Mouse (Mus musculus) adrenal gland, postnatal 25 days (tissue): ENCODE measurements around the gene Kcnk10. TPM values are rescaled to one million over a fixed set of nuclear protein-coding genes. Genes with fewer than 3 reads are reported as not detected.
"Not testable (repeated sequence)": the region's sequence is repeated elsewhere in the genome, so short reads cannot be mapped to it uniquely, and the experiment has no call there.

ENCODE experiments used
- DNase-seq: peaks from one replicate; pipeline ENCODE4 v3.0.0; 2021; ENCODE audit warnings: mixed read lengths
- long read RNA-seq: library from polyadenylated mRNA; stranded (forward); transcript quantifications from one replicate; pipeline ENCODE4 v2.0.0, GENCODE M21; 2021
- total RNA-seq: library from RNA; stranded (reverse); gene quantifications from 2 replicates; pipeline ENCODE4 v1.2.3, GENCODE M21; 2021

The Kcnk10 gene
- not detected in 2 replicates for total RNA-seq
- long read RNA-seq, result 0 reads

DNA sequence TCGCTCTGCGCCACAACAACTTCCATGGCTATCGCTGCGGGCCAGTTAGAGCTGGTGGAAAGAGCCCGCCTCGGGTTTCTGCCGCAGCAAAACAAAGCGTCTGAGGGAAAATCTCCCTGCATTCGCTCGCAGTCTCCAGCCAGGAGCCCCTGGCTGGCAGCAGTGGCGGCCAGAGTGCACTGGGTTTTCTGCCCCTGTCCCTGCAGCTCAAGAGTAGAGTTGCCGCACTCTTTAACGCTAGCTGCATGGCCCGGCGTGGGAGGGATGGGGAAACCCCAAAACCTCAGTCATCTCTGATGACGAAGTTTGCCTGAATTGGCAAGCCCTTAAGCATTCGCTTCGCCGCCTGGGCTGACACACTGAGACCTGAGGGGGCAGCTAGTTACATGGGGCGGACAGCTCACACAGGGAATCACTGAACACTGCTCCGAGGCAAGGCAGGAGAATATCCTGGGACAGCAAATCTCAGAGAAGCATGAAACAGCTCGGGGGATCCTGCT is at the start of gene Kcnk10:
Gene Kcnk10 (minus strand): TSS at position 450 of the 500 bp plus-strand sequence.
- no peak for DNase-seq

- DNase-seq, result peak; percentile 85
Observed at GRCm38 (mm10) chr12:98627392-98628259, 49.5 kb upstream of the Kcnk10 start, which contains the start of gene Spata7. Spata7 (plus strand) TSS chr12:98628157.

- DNase-seq, result not testable (repeated sequence)
Observed at GRCm38 (mm10) chr12:98623266-98623665, 45.2 kb upstream of the Kcnk10 start.

DNA sequence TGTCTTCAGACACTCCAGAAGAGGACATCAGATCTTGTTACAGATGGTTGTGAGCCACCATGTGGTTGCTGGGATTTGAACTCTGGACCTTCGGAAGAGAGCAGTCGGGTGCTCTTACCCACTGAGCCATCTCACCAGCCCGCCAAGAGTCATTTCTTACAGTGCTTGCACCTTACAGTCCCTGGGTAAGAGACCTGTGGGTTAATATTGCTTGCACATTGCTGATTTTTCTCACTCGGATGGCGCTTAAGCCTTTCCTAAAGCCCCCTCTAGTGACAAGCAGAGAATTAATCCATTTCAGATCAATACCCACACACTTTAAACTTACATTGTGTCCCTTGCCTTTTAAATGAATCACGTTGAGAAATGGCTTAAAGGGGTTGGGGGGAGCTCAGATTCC is 42.8 kb upstream of the Kcnk10 start:
- not testable (repeated sequence) for DNase-seq

- DNase-seq, result no peak
Observed at GRCm38 (mm10) chr12:98619496-98619895, 41.4 kb upstream of the Kcnk10 start.

GRCm38 (mm10) chr12:98615746-98616145 is 37.6 kb upstream of the Kcnk10 start:
- DNase-seq, result no peak

DNA sequence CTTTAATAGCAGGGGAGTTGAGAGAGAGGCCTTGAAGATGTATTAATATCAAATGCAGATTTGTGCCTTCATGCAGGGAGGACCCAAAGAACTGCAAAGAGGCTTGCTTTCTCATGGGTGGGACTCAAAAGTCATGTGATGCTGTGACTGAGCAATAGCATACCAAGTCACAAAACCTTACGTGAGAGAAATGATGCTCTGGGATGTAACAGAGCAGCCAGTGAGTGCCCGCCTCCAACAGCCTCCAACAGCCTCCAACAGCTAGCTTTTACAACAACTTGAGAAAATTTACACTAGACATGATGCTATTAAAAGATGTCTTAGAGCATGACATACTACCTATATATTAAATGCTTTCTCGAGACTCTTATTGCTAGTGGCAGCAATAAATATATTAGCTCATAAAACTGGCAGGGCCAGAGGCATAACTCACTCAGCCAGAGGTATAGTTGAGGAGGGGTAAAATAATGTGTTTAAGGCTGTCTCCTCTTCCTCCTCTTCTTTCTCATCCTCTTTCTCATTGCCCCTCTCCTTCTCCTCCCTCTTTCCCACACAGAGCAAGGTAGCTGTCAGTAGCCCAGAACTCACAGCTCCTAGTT is 36.9 kb upstream of the Kcnk10 start:
- DNase-seq, result no peak

- no peak for DNase-seq
Observed at GRCm38 (mm10) chr12:98610341-98610740, 32.2 kb upstream of the Kcnk10 start.

DNA sequence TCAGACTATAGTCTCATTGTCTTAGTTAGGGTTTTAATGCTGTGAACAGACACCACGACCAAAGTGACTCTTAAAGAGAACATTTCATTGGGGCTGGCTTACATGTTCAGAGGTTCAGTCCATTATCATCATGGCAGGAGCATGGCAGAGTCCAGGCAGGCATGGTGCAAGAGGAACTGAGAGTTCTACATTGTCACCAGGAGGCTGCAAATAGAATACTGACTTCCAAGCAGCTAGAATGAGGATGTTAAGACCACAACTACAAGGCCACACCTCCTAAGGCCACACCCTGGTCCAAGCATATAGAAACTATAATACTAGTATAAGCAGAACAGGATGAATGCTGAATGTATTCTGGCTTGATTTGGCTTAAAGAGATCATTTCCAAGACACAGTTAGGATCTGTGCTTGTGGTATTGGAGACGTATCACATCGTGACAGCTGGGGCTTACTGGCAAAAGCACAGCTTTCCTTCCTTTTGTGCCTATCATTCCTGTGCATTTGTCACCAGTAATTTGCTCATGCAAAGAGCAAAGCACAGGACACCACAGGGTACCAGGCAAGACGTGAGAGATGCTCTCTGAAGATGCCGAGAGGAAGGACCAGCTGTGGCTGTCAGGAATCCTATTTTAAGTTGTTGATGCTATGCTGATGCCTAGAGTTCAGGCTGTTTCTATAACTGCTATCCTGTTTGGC is 28.6 kb upstream of the Kcnk10 start:
- no peak for DNase-seq

DNA sequence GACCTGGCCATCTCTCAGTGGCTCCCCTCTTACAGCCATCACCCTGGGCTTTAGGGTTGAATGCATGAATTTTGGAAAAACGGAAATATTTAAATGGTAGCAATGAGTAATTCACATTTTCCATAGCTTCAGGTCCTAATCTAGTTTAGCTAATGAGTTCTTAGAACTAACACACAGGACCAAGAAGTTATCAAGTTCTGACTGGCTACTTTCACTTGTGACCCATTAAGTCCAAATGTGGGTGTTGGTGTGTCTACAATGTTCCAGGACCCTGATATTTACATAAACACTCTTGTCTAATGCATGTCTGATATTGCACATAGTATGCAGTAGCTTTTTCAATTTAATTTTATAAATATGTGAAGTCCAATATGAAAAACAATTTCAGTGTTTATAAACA is 27.2 kb upstream of the Kcnk10 start:
- DNase-seq, result no peak

DNA sequence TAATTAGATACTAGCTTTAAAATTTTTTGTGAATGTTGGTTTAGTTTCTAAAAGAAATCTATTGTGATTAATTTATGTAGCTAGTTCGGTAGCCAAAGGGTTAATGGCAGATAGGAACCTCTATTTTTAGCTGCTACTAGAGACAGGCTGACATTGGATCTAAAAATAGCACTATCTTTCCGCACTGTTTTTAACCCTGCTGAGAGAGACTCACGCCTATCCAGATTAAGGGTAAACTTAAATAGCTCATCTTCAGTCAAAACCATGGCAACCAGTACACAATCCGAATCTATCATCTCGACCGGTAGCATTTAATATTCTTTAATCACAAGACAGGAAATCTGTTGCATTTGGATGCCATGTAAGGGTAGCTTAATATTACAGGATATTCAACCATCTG is 24.0 kb upstream of the Kcnk10 start:
- DNase-seq, result no peak

GRCm38 (mm10) chr12:98600861-98601260 is 22.8 kb upstream of the Kcnk10 start:
- DNase-seq, result no peak

DNA sequence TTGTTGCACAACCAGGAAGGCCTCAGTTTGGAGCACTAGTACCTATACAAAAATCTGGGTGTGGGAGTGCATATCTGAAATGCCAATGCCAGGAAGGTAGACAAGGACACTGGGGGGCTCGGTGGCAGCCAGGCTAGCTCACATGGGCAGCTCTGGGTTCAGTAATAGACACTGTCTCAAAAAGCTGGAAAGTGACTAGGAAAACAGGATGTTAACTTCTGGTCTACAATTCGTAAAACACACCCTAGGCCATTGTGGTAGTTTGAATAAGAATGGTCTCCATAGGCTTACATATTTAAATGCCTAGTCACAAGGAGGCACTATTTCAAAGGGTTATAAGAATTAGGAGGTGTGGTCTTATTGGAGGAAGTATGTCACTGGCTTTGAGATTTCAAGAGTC is 12.9 kb upstream of the Kcnk10 start:
- DNase-seq, result no peak

DNA sequence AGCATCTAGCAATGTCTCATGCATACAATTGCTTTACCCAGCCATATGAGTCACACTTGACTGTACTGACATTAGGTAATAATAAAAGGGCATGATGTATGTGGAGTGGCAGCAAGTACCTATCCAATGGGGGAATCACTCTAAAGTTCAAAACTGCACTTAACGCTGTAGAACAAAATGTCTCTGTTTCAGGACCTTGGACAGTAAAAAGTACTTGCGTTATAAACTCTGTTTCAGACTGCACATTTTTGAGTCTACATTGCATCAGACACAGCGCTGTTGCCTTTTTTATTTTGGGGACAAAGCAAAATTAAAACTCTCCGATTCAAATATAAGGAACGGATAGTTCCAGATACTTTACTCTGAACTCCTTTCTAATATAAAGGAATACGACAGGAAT is 10.5 kb upstream of the Kcnk10 start:
- DNase-seq, result no peak

DNA sequence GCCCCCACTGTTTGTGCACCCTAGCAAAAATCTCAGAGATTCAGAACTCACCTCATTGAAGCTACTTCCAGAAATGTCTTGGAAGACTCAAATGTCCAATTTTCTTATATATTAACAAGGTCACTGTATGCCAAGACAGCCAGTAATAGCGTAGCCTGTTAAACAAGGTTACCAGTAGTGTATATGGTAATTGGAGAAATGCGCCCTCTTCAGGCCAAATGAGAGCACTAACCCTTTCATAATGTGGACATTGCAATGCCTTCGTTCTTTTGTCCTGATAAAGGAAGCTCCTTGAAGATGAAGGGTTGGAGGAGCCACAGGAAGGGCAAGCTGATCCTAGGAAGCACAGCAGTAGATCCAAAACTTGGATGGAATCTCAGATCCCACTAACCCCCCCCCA is 7.2 kb upstream of the Kcnk10 start:
- DNase-seq, result no peak

DNA sequence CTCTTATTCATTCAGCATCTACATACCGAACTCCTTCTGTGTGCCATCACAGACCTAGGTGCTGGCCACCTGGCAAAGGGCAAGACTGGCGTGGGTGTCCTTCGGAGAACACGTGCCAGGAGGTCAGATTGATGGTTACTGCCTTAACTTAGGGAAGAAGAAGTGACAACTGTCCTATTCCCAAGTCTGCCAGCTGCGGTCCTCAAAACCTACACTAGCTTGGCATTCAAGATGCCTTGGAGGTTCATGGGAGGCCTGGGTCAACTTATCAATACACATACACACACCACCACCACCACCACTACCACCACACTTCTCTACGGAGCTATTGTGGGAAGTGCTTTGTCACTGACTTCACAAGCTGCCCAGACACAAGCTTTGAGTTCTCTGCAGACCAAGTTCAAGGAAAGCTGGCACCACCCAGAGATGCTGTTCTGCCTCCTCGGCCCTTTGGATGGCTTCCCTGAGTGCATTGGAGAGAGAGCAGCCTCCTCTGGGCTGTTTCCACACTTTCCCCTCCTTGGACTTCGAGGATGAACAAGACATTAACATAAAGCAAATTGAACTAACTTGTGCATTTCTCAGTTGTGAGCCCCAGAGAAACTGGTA is 2.1 kb downstream of the Kcnk10 start:
- DNase-seq, result no peak

DNA sequence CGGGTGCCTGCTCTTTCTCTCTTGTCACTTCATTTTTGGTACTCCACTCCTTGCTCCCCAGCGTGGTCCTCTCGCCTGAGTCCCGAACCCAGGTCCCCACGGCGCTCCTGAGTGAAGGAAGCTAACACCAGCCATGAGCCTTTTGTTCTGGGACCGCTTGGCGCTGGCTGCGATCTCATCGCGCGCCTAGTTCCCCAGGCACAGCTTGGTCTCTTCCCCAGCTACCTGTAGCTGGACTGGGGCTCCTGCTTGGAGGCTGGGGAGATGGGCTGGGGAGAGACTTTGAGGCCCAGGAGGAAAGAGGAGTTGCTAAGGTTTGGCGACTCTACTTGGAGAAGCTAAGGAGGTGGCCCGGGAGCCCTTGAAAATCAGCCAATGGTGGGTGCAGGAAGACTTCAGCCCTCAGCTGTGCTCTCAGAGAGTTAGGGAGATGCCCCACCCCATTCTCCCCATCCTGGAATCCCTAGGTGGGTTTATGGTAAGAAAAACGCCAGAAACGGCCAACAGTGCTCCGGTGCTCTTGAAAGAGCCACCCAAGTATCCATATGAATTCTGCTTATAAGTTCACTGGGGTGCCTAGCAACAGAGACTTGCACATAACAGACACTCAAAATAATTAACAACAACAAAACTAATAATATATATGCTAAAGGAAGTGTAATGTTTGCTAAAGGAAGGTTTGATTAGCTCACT is 2.8 kb downstream of the Kcnk10 start:
- no peak for DNase-seq

DNA sequence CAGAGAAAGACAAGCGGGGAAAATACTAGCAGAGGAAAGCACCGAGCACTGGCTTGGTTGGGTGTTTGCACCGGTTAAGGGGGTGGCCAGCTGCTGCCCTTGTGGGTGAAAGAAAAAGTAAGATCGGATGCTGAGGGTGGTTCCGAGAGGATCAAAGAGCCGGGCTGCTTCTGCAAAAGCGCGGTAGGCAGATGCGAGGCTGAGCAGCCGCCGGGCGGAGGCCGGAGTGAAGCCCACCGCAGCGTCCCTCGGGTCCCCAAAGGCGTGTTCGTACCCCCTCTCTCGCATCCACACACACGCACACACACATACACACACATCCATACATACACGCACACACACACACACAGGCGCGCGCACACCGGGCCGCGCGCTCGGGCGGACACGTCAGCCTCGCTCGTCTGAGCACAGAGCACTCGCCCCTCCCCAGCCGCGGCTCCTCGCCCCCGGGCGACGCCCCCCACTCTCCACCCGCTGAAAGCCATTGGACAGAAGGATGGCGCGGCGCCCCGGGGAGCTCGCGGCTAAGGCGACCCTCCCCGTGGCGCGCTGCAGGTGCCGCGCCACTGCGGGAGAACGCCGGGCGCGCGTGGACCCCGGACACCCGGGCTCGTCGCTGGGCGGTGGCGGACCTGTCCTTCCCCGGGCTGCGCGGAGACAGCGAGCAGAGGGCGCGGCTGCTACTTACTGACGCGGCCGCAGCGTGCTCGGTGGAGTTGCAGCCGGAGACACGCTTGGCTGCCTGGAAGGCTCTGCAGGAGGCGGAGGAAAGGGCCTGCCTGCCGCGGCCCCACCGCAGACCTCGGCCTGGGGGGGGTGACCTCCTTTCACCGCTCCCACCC is 3.5 kb downstream of the Kcnk10 start:
- DNase-seq, result peak; percentile 10

GRCm38 (mm10) chr12:98573317-98574270 is 4.5 kb downstream of the Kcnk10 start:
- peak; percentile 6 for DNase-seq
